Mouse (Mus musculus) heart, adult 2 months (tissue): ENCODE data around the gene Fau. TPM values are rescaled to one million over a fixed set of nuclear protein-coding genes. Genes with fewer than 3 reads are reported as not detected.
A peak's percentile ranks its signal among the peaks of the same experiment; 100 is the strongest.

ENCODE experiments used
- DNase-seq, 2 experiments: peaks; one replicate each; pipeline ENCODE4 v3.0.0; 2021
- H3K27ac ChIP-seq: fragments of 200-600 bp; 2 replicates; pipeline ENCODE4 v1.8.1; 2022
- H3K27me3 ChIP-seq: fragments of 200-500 bp; 2 replicates; pipeline ENCODE4 v1.6.1; 2012; ENCODE audit warnings: mild to moderate bottlenecking, low read length, inconsistent platforms, mixed read lengths; ENCODE audit not compliant: control insufficient read depth, insufficient read depth
- H3K36me3 ChIP-seq: fragments of 200-500 bp; 2 replicates; pipeline ENCODE4 v1.6.1; 2012; ENCODE audit warnings: low read length, inconsistent platforms; ENCODE audit not compliant: control insufficient read depth, insufficient read depth
- H3K4me1 ChIP-seq: fragments of 200-500 bp; 2 replicates; pipeline ENCODE4 v1.6.1; 2011; ENCODE audit warnings: low read length; ENCODE audit not compliant: control insufficient read depth, insufficient read depth
- H3K4me3 ChIP-seq: fragments of 200-600 bp; 2 replicates; pipeline ENCODE4 v1.8.1; 2022
- H3K79me2 ChIP-seq: fragments of 200-500 bp; replicated peaks from 2 replicates; pipeline ENCODE4 v1.6.1; 2012; ENCODE audit warnings: mild to moderate bottlenecking, inconsistent platforms, low read length, moderate library complexity, mixed read lengths; ENCODE audit not compliant: control insufficient read depth, insufficient read depth
- H3K9ac ChIP-seq: fragments of 200-500 bp; 2 replicates; pipeline ENCODE4 v1.6.1; 2012; ENCODE audit warnings: low read depth, mild to moderate bottlenecking, control low read depth, inconsistent platforms, low read length, mixed read lengths
- CTCF ChIP-seq: fragments of 200-600 bp; IDR thresholded peaks from 2 replicates; pipeline ENCODE4 v1.8.1; 2022; ENCODE audit warnings: antibody characterized with exemption, mild to moderate bottlenecking, moderate library complexity
- EP300 ChIP-seq: fragments of 200-500 bp; IDR thresholded peaks from 2 replicates; pipeline ENCODE4 v1.6.1; 2011; ENCODE audit warnings: low read depth, low read length, control low read depth; ENCODE audit not compliant: insufficient read depth
- POLR2A ChIP-seq: fragments of 200-500 bp; IDR thresholded peaks from 2 replicates; pipeline ENCODE4 v1.6.1; 2011; ENCODE audit warnings: mild to moderate bottlenecking, low read depth, low read length, control low read depth; ENCODE audit not compliant: insufficient read depth
- WGBS: fragments of 180-500 bp; shearing (Covaris S2); methylation state at CpG from one replicate; pipeline ENCODE4 v1.1.7; 2018; 5-methylcytosine and 5-hydroxymethylcytosine counted together
- intact Hi-C: fragments of 180-260 bp; cut with DNase I; formaldehyde crosslinking; loops from one replicate; pipeline ENCODE4 v1.15.1; 2025
- long read RNA-seq: library from polyadenylated mRNA; stranded (forward); transcript quantifications from one replicate; pipeline ENCODE4 v2.0.0, GENCODE M21; 2021
- polyA plus RNA-seq: library from polyadenylated mRNA; depleted of rRNA; stranded (reverse); fragments of >200 nt; gene quantifications from 2 replicates; pipeline ENCODE4 v1.2.3, GENCODE M21; 2012; rRNA removed
- total RNA-seq, 2 experiments: library from RNA; stranded (reverse); gene quantifications; 2 replicates each; pipeline ENCODE4 v1.2.3; 2021

The Fau gene
- 100 to 1,000 TPM; 550 to 636 TPM for total RNA-seq
- polyA plus RNA-seq, result 265 and 386 TPM in 2 replicates
- long read RNA-seq, transcript Fau-202 (5 exons, 613 nt), result major isoform, 86 of 117 reads
- long read RNA-seq, transcript Fau-201 (5 exons, 508 nt), result minor isoform, 27 of 117 reads
- long read RNA-seq, partial matches to known transcripts, result 2 of 117 reads
- long read RNA-seq, other reads (novel, unspliced or antisense), result 0 of 117 reads

GRCm38 (mm10) chr19:6057313-6058096 is at the start of gene Fau, which contains the start of gene Mrpl49:
Gene Fau, plus strand, starts transcription at chr19:6057844.
Gene Mrpl49, minus strand, starts transcription at chr19:6057785.
- under 1% methylated on average over 63 of the region's 63 CpGs for WGBS
- H3K36me3 ChIP-seq, result peaks cover 4% of the 10 kb centered on the region
- peak; percentile 99 for DNase-seq
- intact Hi-C loops, result loop anchor here (1.0 kb wide), 1 partner anchor 27 kb away; the partner anchor contains the start of genes Cdca5 and Zfpl1
- peak within 1 kb of the TSS; percentile 98 for H3K4me3 ChIP-seq
- TF ChIP-seq EP300 (peak; percentile 19; the same call in 1 of the 2 replicates), CTCF (no peak), POLR2A (peak; percentile 97)
- H3K27ac ChIP-seq, result peak within 1 kb of the TSS; percentile 74
- H3K79me2 ChIP-seq, result no peaks in the 10 kb centered on the region
- H3K27me3 ChIP-seq, result no peaks in the 10 kb centered on the region
- peak within 1 kb of the TSS; percentile 88 for H3K9ac ChIP-seq
- H3K4me1 ChIP-seq, result peaks cover 8% of the 10 kb centered on the region

- Histone ChIP-seq H3K9ac (no peak overlapping the region), H3K4me3 (no peak overlapping the region), H3K79me2 (no peaks in the 10 kb centered on the region), H3K27ac (no peak overlapping the region), H3K4me1 (no peaks in the 10 kb centered on the region), H3K36me3 (no peaks in the 10 kb centered on the region), H3K27me3 (no peaks in the 10 kb centered on the region)
- TF ChIP-seq POLR2A, result no peak
- no peak for TF ChIP-seq CTCF
- no peak for TF ChIP-seq EP300
- no peak for DNase-seq
- intact Hi-C loops, result no loop called here
- 89% methylated on average over 8 of the region's 8 CpGs for WGBS
Measured at GRCm38 (mm10) chr19:6009137-6009536, 48.5 kb upstream of the Fau start.

- Histone ChIP-seq H3K27ac (no peak overlapping the region), H3K79me2 (no peaks in the 10 kb centered on the region), H3K36me3 (no peaks in the 10 kb centered on the region), H3K4me1 (peaks cover 4% of the 10 kb centered on the region), H3K9ac (no peak overlapping the region), H3K4me3 (no peak overlapping the region), H3K27me3 (no peaks in the 10 kb centered on the region)
- no peak for TF ChIP-seq EP300
- TF ChIP-seq POLR2A, result no peak
- no peak for TF ChIP-seq CTCF
- 92% methylated on average over 10 of the region's 10 CpGs for WGBS
- intact Hi-C loops, result loop anchor here (2.0 kb wide), 1 partner anchor 91 kb away; no protein-coding TSS in a partner anchor
- no peak for DNase-seq
Measured at GRCm38 (mm10) chr19:6013691-6014090, 44.0 kb upstream of the Fau start.

GRCm38 (mm10) chr19:6014991-6015510 is 42.6 kb upstream of the Fau start:
- peak overlapping the region; percentile 77 for H3K9ac ChIP-seq
- under 1% methylated on average over 15 of the region's 18 CpGs for WGBS
- H3K79me2 ChIP-seq, result no peaks in the 10 kb centered on the region
- no peaks in the 10 kb centered on the region for H3K27me3 ChIP-seq
- H3K27ac ChIP-seq, result peak overlapping the region; percentile 88
- no peaks in the 10 kb centered on the region for H3K36me3 ChIP-seq
- peaks cover 4% of the 10 kb centered on the region for H3K4me1 ChIP-seq
- TF ChIP-seq EP300 (no peak; the same call in 1 of the 2 replicates), POLR2A (peak; percentile 63; the same call in 1 of the 2 replicates), CTCF (no peak)
- intact Hi-C loops, result loop anchor here (2.0 kb wide), 1 partner anchor 92 kb away; no protein-coding TSS in a partner anchor
- DNase-seq, result peak; percentile 70 to 73
- peak overlapping the region; percentile 77 for H3K4me3 ChIP-seq

GRCm38 (mm10) chr19:6015511-6016315 is 41.9 kb upstream of the Fau start, which contains the start of gene Capn1:
Gene Capn1, minus strand, starts transcription at chr19:6015897.
- intact Hi-C loops, result loop anchor here (2.0 kb wide), 2 partner anchors 27 to 93 kb away; no protein-coding TSS in a partner anchor
- Histone ChIP-seq H3K4me1 (peaks cover 4% of the 10 kb centered on the region), H3K27me3 (no peaks in the 10 kb centered on the region), H3K9ac (peak within 1 kb of the TSS; percentile 77), H3K27ac (peak within 1 kb of the TSS; percentile 88), H3K79me2 (no peaks in the 10 kb centered on the region), H3K36me3 (no peaks in the 10 kb centered on the region), H3K4me3 (peak within 1 kb of the TSS; percentile 77)
- DNase-seq, result peak; percentile 83 to 84
- TF ChIP-seq CTCF, result peak; percentile 40; the same call in 1 of the 2 replicates
- no peak; the same call in 1 of the 2 replicates for TF ChIP-seq POLR2A
- 6% methylated on average over 40 of the region's 40 CpGs for WGBS
